Mouse (Mus musculus) neural tube, embryonic 14.5 days (tissue): Measurements from ENCODE around the gene Cfap65. TPM values are rescaled to one million over a fixed set of nuclear protein-coding genes. Genes with fewer than 3 reads are reported as not detected.

Experiments used
- ATAC-seq: fragments of 200-750 bp; cut with Nextera tagmentation; 2 replicates; pipeline ENCODE4 v1.8.0; 2017; ENCODE audit warnings: low read depth, mild to moderate bottlenecking, moderate TSS enrichment, moderate library complexity
- H3K27ac ChIP-seq: fragments of 300-500 bp; sonication (generic); 2 replicates; pipeline ENCODE4 v1.5.1; 2014; ENCODE audit warnings: low read depth, mild to moderate bottlenecking, control low read depth, low read length, moderate library complexity, mixed read lengths
- H3K27me3 ChIP-seq: fragments of 300-500 bp; sonication (generic); 2 replicates; pipeline ENCODE4 v1.6.1; 2014; ENCODE audit warnings: low read length; ENCODE audit not compliant: control insufficient read depth, insufficient read depth
- H3K36me3 ChIP-seq: fragments of 300-500 bp; sonication (generic); 2 replicates; pipeline ENCODE4 v1.6.1; 2014; ENCODE audit warnings: low read length, mixed read lengths; ENCODE audit not compliant: control insufficient read depth, insufficient read depth
- H3K4me1 ChIP-seq: fragments of 300-500 bp; sonication (generic); 2 replicates; pipeline ENCODE4 v1.6.1; 2014; ENCODE audit warnings: low read length; ENCODE audit not compliant: control insufficient read depth, insufficient read depth
- H3K4me2 ChIP-seq: fragments of 300-500 bp; sonication (generic); 2 replicates; pipeline ENCODE4 v1.6.1; 2014; ENCODE audit warnings: mild to moderate bottlenecking, low read depth, low read length, control low read depth
- H3K4me3 ChIP-seq: fragments of 300-500 bp; sonication (generic); 2 replicates; pipeline ENCODE4 v1.5.1; 2014; ENCODE audit warnings: low read depth, low read length, control low read depth, mixed read lengths
- H3K9ac ChIP-seq: fragments of 300-500 bp; sonication (generic); replicated peaks from 2 replicates; pipeline ENCODE4 v1.6.1; 2014; ENCODE audit warnings: low read depth, mild to moderate bottlenecking, control low read depth, low read length, mixed read lengths
- H3K9me3 ChIP-seq: fragments of 300-500 bp; sonication (generic); 2 replicates; pipeline ENCODE4 v1.6.1; 2016; ENCODE audit warnings: low read length; ENCODE audit not compliant: control insufficient read depth
- WGBS: fragments of 180-500 bp; shearing (Covaris S2); extraction: QIAGEN DNeasy Blood & Tissue Kit; methylation state at CpG from one replicate; pipeline ENCODE4 v1.1.7; 2014; 5-methylcytosine and 5-hydroxymethylcytosine counted together
- polyA plus RNA-seq: library from polyadenylated mRNA; unstranded; fragments of >200 nt; fragmentation: Nextera tagmentation; extraction: Ambion mirVana; gene quantifications from 2 replicates; pipeline ENCODE4 v1.2.1, GENCODE M21; 2014

The Cfap65 gene
- polyA plus RNA-seq: 0.26 and 0.74 TPM in 2 replicates

GRCm38 (mm10) chr1:74935402-74935801 is at the start of gene Cfap65:
Cfap65 (minus strand) TSS chr1:74935599.
- Histone ChIP-seq H3K4me2 (peak within 1 kb of the TSS; percentile 44), H3K27ac (no peak within 1 kb of the TSS), H3K4me3 (peak within 1 kb of the TSS; percentile 21), H3K4me1 (no peaks in the 10 kb centered on the region), H3K27me3 (peaks cover 10% of the 10 kb centered on the region), H3K36me3 (no peaks in the 10 kb centered on the region), H3K9me3 (no peaks in the 10 kb centered on the region), H3K9ac (0 out of 2 replicates have a peak within 1 kb of the TSS, but pooled peaks have one; percentile 0)
- WGBS: 2% methylated on average over 18 of the region's 18 CpGs
- ATAC-seq: no peak; the same call in 1 of the 2 replicates

- Histone ChIP-seq H3K27me3 (no peaks in the 10 kb centered on the region), H3K36me3 (no peaks in the 10 kb centered on the region), H3K9me3 (no peaks in the 10 kb centered on the region), H3K4me2 (no peak overlapping the region), H3K4me1 (no peaks in the 10 kb centered on the region), H3K9ac (no peak overlapping the region), H3K27ac (no peak overlapping the region), H3K4me3 (no peak overlapping the region)
- WGBS: 79% methylated on average over 8 of the region's 8 CpGs
- ATAC-seq: no peak
Measured at GRCm38 (mm10) chr1:74977001-74977400, 41.6 kb upstream of the Cfap65 start.

- Histone ChIP-seq H3K9me3 (no peaks in the 10 kb centered on the region), H3K9ac (no peak overlapping the region), H3K4me1 (no peaks in the 10 kb centered on the region), H3K27ac (no peak overlapping the region), H3K36me3 (no peaks in the 10 kb centered on the region), H3K4me2 (no peak overlapping the region), H3K4me3 (no peak overlapping the region), H3K27me3 (no peaks in the 10 kb centered on the region)
- no peak for ATAC-seq
- WGBS: 92% methylated on average over 1 of the region's 1 CpGs
Measured at GRCm38 (mm10) chr1:74975936-74976335, 40.5 kb upstream of the Cfap65 start.

- no peak for ATAC-seq
- H3K4me3 ChIP-seq: no peak overlapping the region
- no peak overlapping the region for H3K4me2 ChIP-seq
- no peak overlapping the region for H3K9ac ChIP-seq
- H3K9me3 ChIP-seq: no peaks in the 10 kb centered on the region
- no peaks in the 10 kb centered on the region for H3K4me1 ChIP-seq
- no peak overlapping the region for H3K27ac ChIP-seq
- no peaks in the 10 kb centered on the region for H3K36me3 ChIP-seq
- 85% methylated on average over 6 of the region's 6 CpGs for WGBS
- no peaks in the 10 kb centered on the region for H3K27me3 ChIP-seq
Measured at GRCm38 (mm10) chr1:74973590-74973989, 38.2 kb upstream of the Cfap65 start.

- Histone ChIP-seq H3K9me3 (no peaks in the 10 kb centered on the region), H3K27ac (no peak overlapping the region), H3K9ac (no peak overlapping the region), H3K27me3 (no peaks in the 10 kb centered on the region), H3K36me3 (no peaks in the 10 kb centered on the region), H3K4me3 (no peak overlapping the region), H3K4me1 (no peaks in the 10 kb centered on the region), H3K4me2 (no peak overlapping the region)
- 56% methylated on average over 4 of the region's 4 CpGs for WGBS
- no peak for ATAC-seq
Measured at GRCm38 (mm10) chr1:74971353-74972050, 36.1 kb upstream of the Cfap65 start.

GRCm38 (mm10) chr1:74967962-74968580 is 32.7 kb upstream of the Cfap65 start:
- 0 out of 2 replicates have a peak, but pooled peaks cover 5% of the 10 kb centered on the region for H3K4me1 ChIP-seq
- H3K4me2 ChIP-seq: no peak overlapping the region
- peaks cover 3% of the 10 kb centered on the region; the same call in 1 of the 2 replicates for H3K27me3 ChIP-seq
- H3K4me3 ChIP-seq: no peak overlapping the region
- WGBS: 76% methylated on average over 8 of the region's 8 CpGs
- H3K9me3 ChIP-seq: no peaks in the 10 kb centered on the region
- no peak for ATAC-seq
- no peak overlapping the region for H3K27ac ChIP-seq
- H3K9ac ChIP-seq: no peak overlapping the region
- H3K36me3 ChIP-seq: no peaks in the 10 kb centered on the region

GRCm38 (mm10) chr1:74964494-74965215 is 29.3 kb upstream of the Cfap65 start:
- 6% methylated on average over 16 of the region's 16 CpGs for WGBS
- Histone ChIP-seq H3K9ac (no peak overlapping the region), H3K4me1 (0 out of 2 replicates have a peak, but pooled peaks cover 5% of the 10 kb centered on the region), H3K27me3 (peaks cover 3% of the 10 kb centered on the region; the same call in 1 of the 2 replicates), H3K4me3 (no peak overlapping the region), H3K36me3 (no peaks in the 10 kb centered on the region), H3K9me3 (no peaks in the 10 kb centered on the region), H3K27ac (no peak overlapping the region), H3K4me2 (peak overlapping the region; percentile 37; the same call in 1 of the 2 replicates)
- no peak; the same call in 1 of the 2 replicates for ATAC-seq

GRCm38 (mm10) chr1:74962853-74963227 is 27.4 kb upstream of the Cfap65 start:
- H3K4me3 ChIP-seq: no peak overlapping the region
- no peak for ATAC-seq

More at GRCm38 (mm10) chr1:74962853-74963227, 27.4 kb upstream of the Cfap65 start:
- Histone ChIP-seq H3K4me2 (no peak overlapping the region), H3K36me3 (no peaks in the 10 kb centered on the region), H3K9ac (no peak overlapping the region), H3K9me3 (no peaks in the 10 kb centered on the region), H3K4me1 (0 out of 2 replicates have a peak, but pooled peaks cover 5% of the 10 kb centered on the region), H3K27me3 (peaks cover 3% of the 10 kb centered on the region; the same call in 1 of the 2 replicates), H3K27ac (no peak overlapping the region)
- WGBS: 86% methylated on average over 5 of the region's 5 CpGs
